Mouse (Mus musculus): ENCODE results near the gene Tsen2. TPM values are rescaled to one million over a fixed set of nuclear protein-coding genes. Genes with fewer than 3 reads are reported as not detected.

Gene Tsen2
- total RNA-seq, 1 experiment from 2014 or later, result 11.6 TPM

- peak; percentile 86 for DNase-seq
These were observed 57.5 kb downstream of the Tsen2 start, which contains the start of gene Mkrn2 for GRCm38 (mm10) chr6:115601715-115602523. Mkrn2 (plus strand) TSS chr6:115601902.

- DNase-seq, result no peak
These were observed 62.0 kb downstream of the Tsen2 start for GRCm38 (mm10) chr6:115606461-115606860.

DNA sequence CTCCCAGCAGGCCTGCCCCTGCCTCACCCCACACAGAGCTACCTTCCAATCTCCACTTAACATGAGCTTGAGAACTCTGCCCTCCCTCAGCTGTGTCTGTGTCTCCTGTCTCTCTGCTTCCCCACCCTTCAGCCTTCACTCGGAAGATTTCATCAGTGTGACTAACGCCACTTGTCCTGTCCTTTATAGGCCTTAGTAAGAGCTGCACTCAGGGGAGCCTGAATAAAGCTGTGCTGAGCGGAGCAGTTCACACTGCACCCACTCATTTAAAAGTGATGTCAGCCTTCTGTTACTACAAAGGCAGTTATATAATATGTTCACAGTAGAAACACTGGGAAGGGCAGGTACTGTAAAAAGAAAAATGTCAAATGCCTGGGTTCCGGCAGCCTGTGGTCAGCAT, 63.0 kb downstream of the Tsen2 start:
- DNase-seq, result no peak

GRCm38 (mm10) chr6:115609121-115609520, 64.7 kb downstream of the Tsen2 start:
- no peak for DNase-seq

DNA sequence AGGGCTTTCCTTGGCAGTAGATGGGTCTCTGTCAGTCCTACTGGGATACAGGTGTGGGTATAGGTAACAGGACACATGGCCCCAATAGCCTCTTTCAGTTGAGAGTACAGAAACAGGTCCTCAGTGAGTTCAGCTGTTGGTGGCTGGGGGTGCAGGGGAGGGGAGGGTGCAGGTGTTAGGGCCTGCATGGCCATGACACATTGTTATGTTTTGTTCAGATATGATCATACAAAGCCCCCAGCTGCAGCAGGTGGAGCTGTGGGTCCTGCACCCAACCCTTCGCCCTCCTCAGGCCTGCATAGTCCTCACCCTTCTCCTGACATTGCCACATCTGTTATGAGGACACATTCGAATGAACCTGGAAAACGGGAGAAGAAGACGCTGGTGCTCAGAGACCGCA, 65.8 kb downstream of the Tsen2 start:
- DNase-seq, result no peak

GRCm38 (mm10) chr6:115613793-115614192, 69.3 kb downstream of the Tsen2 start:
- DNase-seq, result no peak

GRCm38 (mm10) chr6:115615983-115616382, 71.5 kb downstream of the Tsen2 start:
- no peak for DNase-seq

GRCm38 (mm10) chr6:115619818-115620217, 75.4 kb downstream of the Tsen2 start:
- DNase-seq, result no peak

GRCm38 (mm10) chr6:115620942-115621341, 76.5 kb downstream of the Tsen2 start:
- no peak for DNase-seq

DNA sequence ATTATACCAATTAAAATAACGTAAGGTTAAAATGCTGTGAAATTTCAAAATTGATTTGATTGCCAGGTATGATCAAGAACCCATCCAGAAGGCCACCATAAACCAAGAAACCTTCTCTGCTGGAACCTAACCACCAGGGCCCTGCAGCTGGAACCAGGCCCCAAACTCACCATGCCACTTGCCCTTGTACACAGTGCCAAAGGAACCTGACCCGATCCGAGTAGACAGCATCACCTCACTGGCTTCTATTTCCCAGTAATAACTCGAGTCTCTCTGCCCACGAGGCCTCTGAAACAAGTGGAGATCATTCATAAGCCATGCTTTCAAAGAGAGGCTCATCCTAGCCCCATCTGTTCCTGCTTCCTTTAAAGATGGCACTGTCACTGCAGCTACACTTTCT, 81.7 kb downstream of the Tsen2 start:
- DNase-seq, result no peak

Other genes starting within 250 kb of the Tsen2 start
- 37.1 and 50.3 TPM in 2 replicates for gene Pparg, start 183.7 kb upstream of the Tsen2 start, total RNA-seq (2021)
- not detected in 2 replicates for gene Mkrn2os, start 47.9 kb downstream of the Tsen2 start, total RNA-seq (2021)
- gene Mkrn2, start 57.2 kb downstream of the Tsen2 start, total RNA-seq (2021), result 43.1 and 47.8 TPM in 2 replicates
- 115 and 155 TPM in 2 replicates for gene Raf1, start 132.0 kb downstream of the Tsen2 start, total RNA-seq (2021)
- gene Tmem40, start 217.7 kb downstream of the Tsen2 start, total RNA-seq (2021), result not detected in 2 replicates
- gene Cand2, start 229.9 kb downstream of the Tsen2 start, total RNA-seq (2021), result 11.2 and 14.1 TPM in 2 replicates

Measured in adrenal gland, postnatal 25 days (tissue).